Mouse (Mus musculus) heart, embryonic 12.5 days (tissue): ENCODE measurements at regions not wholly inside any gene's neighbourhood (a gene's known extent, or its start where the extent isn't known, plus 50 kb on each side); places are given as distances from the start of the nearest gene placed in this dataset.
A peak's percentile ranks its signal among the peaks of the same experiment; 100 is the strongest.
"Not testable (repeated sequence)": the region's sequence is repeated elsewhere in the genome, so short reads cannot be mapped to it uniquely, and the experiment has no call there.

Source experiments
- ATAC-seq: fragments of 200-750 bp; cut with Nextera tagmentation; 2 replicates; pipeline ENCODE4 v1.8.0; 2017; ENCODE audit warnings: moderate TSS enrichment, moderate library complexity; ENCODE audit not compliant: insufficient number of reproducible peaks, low FRiP score
- H3K27ac ChIP-seq: fragments of 300-500 bp; sonication (generic); 2 replicates; pipeline ENCODE4 v1.5.1; 2016; ENCODE audit warnings: mild to moderate bottlenecking, moderate library complexity; ENCODE audit not compliant: poor library complexity, severe bottlenecking
- H3K27me3 ChIP-seq: fragments of 300-500 bp; sonication (generic); replicated peaks from 2 replicates; pipeline ENCODE4 v1.6.1; 2016; ENCODE audit warnings: mild to moderate bottlenecking, moderate library complexity
- H3K36me3 ChIP-seq: fragments of 300-500 bp; sonication (generic); 2 replicates; pipeline ENCODE4 v1.6.1; 2016; ENCODE audit warnings: mild to moderate bottlenecking, moderate library complexity
- H3K4me1 ChIP-seq: fragments of 300-500 bp; sonication (generic); replicated peaks from 2 replicates; pipeline ENCODE4 v1.6.1; 2016; ENCODE audit warnings: mild to moderate bottlenecking
- H3K4me2 ChIP-seq: fragments of 300-500 bp; sonication (generic); 2 replicates; pipeline ENCODE4 v1.6.1; 2016; ENCODE audit warnings: mild to moderate bottlenecking, moderate library complexity
- H3K4me3 ChIP-seq: fragments of 300-500 bp; sonication (generic); 2 replicates; pipeline ENCODE4 v1.5.1; 2016; ENCODE audit warnings: mild to moderate bottlenecking
- H3K9ac ChIP-seq: fragments of 300-500 bp; sonication (generic); 2 replicates; pipeline ENCODE4 v1.6.1; 2016; ENCODE audit warnings: mild to moderate bottlenecking, moderate library complexity
- H3K9me3 ChIP-seq: fragments of 300-500 bp; sonication (generic); replicated peaks from 2 replicates; pipeline ENCODE4 v1.6.1; 2016; ENCODE audit warnings: mild to moderate bottlenecking, moderate library complexity
- WGBS: fragments of 180-500 bp; shearing (Covaris S2); methylation state at CpG from one replicate; pipeline ENCODE4 v1.1.7; 2016; 5-methylcytosine and 5-hydroxymethylcytosine counted together

DNA sequence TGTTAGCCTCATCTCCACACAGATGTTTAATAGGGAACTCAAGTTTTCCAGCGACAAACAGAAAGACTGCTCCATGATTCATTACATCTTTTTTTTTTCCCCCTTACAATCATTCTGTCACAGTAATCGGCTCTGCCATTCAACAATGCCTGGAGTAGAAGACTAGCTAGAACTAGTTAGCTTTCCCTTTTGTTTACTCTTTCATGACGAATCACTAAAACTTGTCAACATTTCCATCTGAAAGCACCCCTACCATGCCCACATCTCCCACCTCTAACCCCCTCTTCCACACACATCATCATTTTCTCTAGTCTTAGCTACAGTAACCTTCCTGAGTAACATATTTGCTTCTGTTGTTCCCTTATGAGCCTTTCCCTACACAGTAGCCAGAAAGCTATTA lies 78.6 kb upstream of the Creb5 start:
- no peak overlapping the region for H3K4me3 ChIP-seq
- WGBS = 66% methylated on average over 3 of the region's 3 CpGs
- H3K27ac ChIP-seq = no peak overlapping the region
- no peaks in the 10 kb centered on the region for H3K9me3 ChIP-seq
- H3K4me1 ChIP-seq = peaks cover 15% of the 10 kb centered on the region
- H3K9ac ChIP-seq = no peak overlapping the region
- ATAC-seq = no peak
- no peak overlapping the region for H3K4me2 ChIP-seq
- H3K27me3 ChIP-seq = 0 out of 2 replicates have a peak, but pooled peaks cover 6% of the 10 kb centered on the region
- no peaks in the 10 kb centered on the region for H3K36me3 ChIP-seq

DNA sequence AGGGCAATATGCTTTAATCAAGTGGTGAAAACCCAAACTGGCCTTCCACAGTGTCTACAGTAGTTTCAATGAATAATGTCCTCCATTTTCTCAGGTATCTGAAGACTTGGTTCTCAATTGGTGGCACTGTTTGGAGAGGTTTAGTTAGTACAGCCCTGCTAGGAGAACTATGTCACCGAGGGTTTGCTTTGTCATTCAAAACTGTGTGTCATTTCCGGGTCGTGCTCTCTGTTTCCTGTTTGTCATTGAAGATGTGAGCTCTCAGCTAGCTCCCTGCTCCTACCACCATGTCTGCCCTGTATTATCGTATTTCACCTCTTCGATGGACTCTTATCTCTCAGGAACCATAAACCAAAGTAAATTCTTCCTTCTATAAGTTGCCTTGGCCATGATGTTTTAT lies 79.3 kb upstream of the Creb5 start:
- ATAC-seq = no peak
- Histone ChIP-seq H3K9ac (no peak overlapping the region), H3K36me3 (no peaks in the 10 kb centered on the region), H3K27ac (no peak overlapping the region), H3K27me3 (0 out of 2 replicates have a peak, but pooled peaks cover 6% of the 10 kb centered on the region), H3K4me3 (no peak overlapping the region), H3K9me3 (no peaks in the 10 kb centered on the region), H3K4me2 (no peak overlapping the region), H3K4me1 (peaks cover 15% of the 10 kb centered on the region)
- WGBS = 60% methylated on average over 5 of the region's 5 CpGs

- ATAC-seq = no peak
- 51% methylated on average over 2 of the region's 2 CpGs for WGBS
- no peak overlapping the region for H3K4me2 ChIP-seq
- H3K9me3 ChIP-seq = no peaks in the 10 kb centered on the region
- H3K9ac ChIP-seq = no peak overlapping the region
- 0 out of 2 replicates have a peak, but pooled peaks cover 6% of the 10 kb centered on the region for H3K27me3 ChIP-seq
- H3K36me3 ChIP-seq = no peaks in the 10 kb centered on the region
- H3K27ac ChIP-seq = no peak overlapping the region
- H3K4me3 ChIP-seq = no peak overlapping the region
- H3K4me1 ChIP-seq = peaks cover 15% of the 10 kb centered on the region
Observed at GRCm38 (mm10) chr6:53207361-53207760, 79.7 kb upstream of the Creb5 start.

GRCm38 (mm10) chr6:53201281-53201956 lies 85.7 kb upstream of the Creb5 start:
- Histone ChIP-seq H3K9me3 (no peaks in the 10 kb centered on the region), H3K27me3 (0 out of 2 replicates have a peak, but pooled peaks cover 12% of the 10 kb centered on the region), H3K9ac (no peak overlapping the region), H3K4me3 (no peak overlapping the region), H3K4me1 (peaks cover 24% of the 10 kb centered on the region), H3K36me3 (no peaks in the 10 kb centered on the region), H3K27ac (no peak overlapping the region), H3K4me2 (no peak overlapping the region)
- no peak for ATAC-seq
- 15% methylated on average over 10 of the region's 10 CpGs for WGBS

DNA sequence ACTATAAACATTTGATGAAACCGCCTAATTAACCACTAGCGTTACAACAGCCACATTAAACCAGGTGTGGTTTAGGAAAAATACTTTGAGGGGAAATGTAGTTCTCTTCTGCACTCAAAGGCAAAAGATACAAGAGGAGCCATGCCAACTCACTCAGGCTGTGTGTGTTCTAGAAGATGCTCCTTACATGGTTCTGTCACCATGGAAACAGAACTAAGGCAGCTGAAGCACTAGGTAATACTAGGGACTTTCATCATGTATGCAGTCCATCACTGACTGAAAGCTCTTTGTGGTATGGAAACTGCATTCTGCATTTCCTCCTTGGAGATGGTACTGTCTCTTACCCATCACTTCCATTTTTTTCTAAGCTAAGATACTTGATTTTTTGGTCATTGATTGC lies 87.6 kb upstream of the Creb5 start:
- H3K9me3 ChIP-seq = no peaks in the 10 kb centered on the region
- H3K4me3 ChIP-seq = no peak overlapping the region
- H3K9ac ChIP-seq = no peak overlapping the region
- H3K4me1 ChIP-seq = peaks cover 19% of the 10 kb centered on the region
- 91% methylated on average over 2 of the region's 2 CpGs for WGBS
- 0 out of 2 replicates have a peak, but pooled peaks cover 12% of the 10 kb centered on the region for H3K27me3 ChIP-seq
- no peaks in the 10 kb centered on the region for H3K36me3 ChIP-seq
- ATAC-seq = no peak
- no peak overlapping the region for H3K4me2 ChIP-seq
- H3K27ac ChIP-seq = no peak overlapping the region

DNA sequence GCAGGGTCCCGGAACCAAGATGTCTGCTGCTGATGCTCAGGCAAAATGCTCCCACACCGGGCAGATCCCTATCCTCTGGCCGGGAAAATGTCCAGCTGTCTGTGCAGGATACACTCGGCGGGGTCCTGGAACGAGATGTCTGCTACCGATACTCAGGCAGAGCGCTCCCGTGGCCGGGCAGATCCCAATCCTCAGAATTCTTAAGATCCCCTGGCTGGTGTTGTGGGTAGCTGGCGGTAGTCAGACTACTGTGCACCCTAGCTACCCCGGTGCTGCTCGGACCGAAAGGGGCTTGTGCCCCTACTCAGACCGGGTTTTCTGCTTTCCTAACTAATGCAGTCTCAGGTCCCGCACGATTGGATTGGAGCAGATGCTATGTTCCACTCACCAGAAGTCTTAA lies 104.9 kb upstream of the Creb5 start:
- H3K9me3 ChIP-seq, H3K4me1 ChIP-seq, H3K9ac ChIP-seq, H3K27me3 ChIP-seq, H3K27ac ChIP-seq, ATAC-seq, H3K4me2 ChIP-seq, H3K4me3 ChIP-seq, H3K36me3 ChIP-seq: not testable (repeated sequence)
- WGBS = 88% methylated on average over 17 of the region's 17 CpGs

- no peaks in the 10 kb centered on the region for H3K27me3 ChIP-seq
- H3K36me3 ChIP-seq = no peaks in the 10 kb centered on the region
- H3K4me2 ChIP-seq = peak overlapping the region; percentile 63
- no peak for ATAC-seq
- no peak overlapping the region for H3K27ac ChIP-seq
- WGBS = 4% methylated on average over 10 of the region's 10 CpGs
- H3K4me1 ChIP-seq = no peaks in the 10 kb centered on the region
- no peaks in the 10 kb centered on the region for H3K9me3 ChIP-seq
- H3K9ac ChIP-seq = no peak overlapping the region; the same call in 1 of the 2 replicates
- H3K4me3 ChIP-seq = peak overlapping the region; percentile 39
Observed at GRCm38 (mm10) chr6:53164423-53164841, 96.0 kb upstream of the Jazf1 start.

- Histone ChIP-seq H3K4me1 (no peaks in the 10 kb centered on the region), H3K36me3 (no peaks in the 10 kb centered on the region), H3K9me3 (no peaks in the 10 kb centered on the region), H3K4me3 (no peak overlapping the region), H3K27me3 (no peaks in the 10 kb centered on the region), H3K9ac (no peak overlapping the region), H3K4me2 (no peak overlapping the region), H3K27ac (no peak overlapping the region)
- ATAC-seq = no peak
- WGBS = 81% methylated on average over 7 of the region's 7 CpGs
Observed at GRCm38 (mm10) chr6:53163091-53163490, 94.7 kb upstream of the Jazf1 start.

DNA sequence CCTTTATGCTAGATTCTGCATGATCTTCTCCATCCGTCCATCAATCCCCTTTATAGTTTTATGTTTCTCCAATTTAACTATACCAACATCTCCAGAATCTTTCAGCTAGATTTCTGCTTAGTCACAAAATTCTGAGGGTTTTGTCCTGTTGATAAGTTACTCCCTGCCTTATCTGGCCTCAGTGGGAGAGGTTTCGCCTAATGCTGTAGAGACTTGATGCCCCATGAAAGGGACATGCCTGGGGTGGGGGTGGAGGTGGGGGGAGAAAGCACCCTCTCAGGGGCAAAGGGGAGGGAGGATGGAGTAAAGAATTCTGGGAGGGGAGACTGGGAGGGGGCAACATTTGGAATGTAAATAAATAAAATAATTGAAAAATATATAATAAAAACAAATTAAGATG lies 93.2 kb upstream of the Jazf1 start:
- Histone ChIP-seq H3K36me3 (no peaks in the 10 kb centered on the region), H3K4me3 (no peak overlapping the region), H3K9ac (no peak overlapping the region), H3K9me3 (no peaks in the 10 kb centered on the region), H3K27me3 (no peaks in the 10 kb centered on the region), H3K4me2 (no peak overlapping the region), H3K4me1 (no peaks in the 10 kb centered on the region), H3K27ac (no peak overlapping the region)
- no peak for ATAC-seq
- WGBS = 51% methylated on average over 2 of the region's 2 CpGs

DNA sequence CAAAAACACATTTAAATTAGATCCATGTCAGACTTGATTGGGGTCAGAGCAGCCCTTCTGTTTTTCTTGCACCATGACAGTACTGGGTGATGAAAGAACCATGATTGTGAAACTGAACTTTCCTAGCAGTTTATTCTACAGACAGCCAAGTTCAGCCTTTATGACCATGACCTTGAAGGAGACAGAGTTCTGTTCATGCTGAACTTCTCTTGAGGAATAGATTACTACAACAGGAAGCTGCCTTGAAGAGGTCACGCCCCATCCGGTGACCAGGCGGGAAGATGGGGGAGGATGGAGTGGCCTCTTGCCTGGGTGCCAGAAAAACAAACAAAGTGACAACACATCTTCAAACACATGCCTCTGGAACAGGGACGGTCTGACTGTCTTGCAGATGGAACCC lies 86.2 kb upstream of the Jazf1 start:
- 49% methylated on average over 4 of the region's 4 CpGs for WGBS
- Histone ChIP-seq H3K9me3 (no peaks in the 10 kb centered on the region), H3K4me1 (peaks cover 7% of the 10 kb centered on the region; the same call in 1 of the 2 replicates), H3K27ac (no peak overlapping the region), H3K4me2 (no peak overlapping the region), H3K36me3 (no peaks in the 10 kb centered on the region), H3K4me3 (no peak overlapping the region), H3K27me3 (0 out of 2 replicates have a peak, but pooled peaks cover 3% of the 10 kb centered on the region), H3K9ac (no peak overlapping the region)
- ATAC-seq = no peak

DNA sequence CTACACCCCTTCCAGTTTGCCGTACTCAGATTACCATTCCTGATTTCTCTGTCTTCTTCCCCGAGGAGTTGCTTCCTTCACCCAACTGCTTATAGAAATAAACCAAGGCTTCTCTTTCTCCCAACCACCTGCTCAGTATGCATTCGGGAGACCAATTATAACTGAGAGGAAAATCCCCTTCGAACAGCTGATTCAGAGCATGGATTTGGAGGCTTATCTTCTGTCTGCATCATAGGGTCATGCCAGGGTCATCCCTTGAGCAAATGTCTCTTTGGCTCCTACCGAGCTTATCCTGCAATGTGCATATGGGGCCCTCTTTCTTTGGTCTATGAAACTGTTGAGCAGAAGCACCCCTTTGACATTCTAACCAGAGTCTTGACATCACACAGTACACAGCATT lies 79.0 kb upstream of the Jazf1 start:
- Histone ChIP-seq H3K9ac (no peak overlapping the region), H3K4me1 (peaks cover 5% of the 10 kb centered on the region; the same call in 1 of the 2 replicates), H3K4me3 (no peak overlapping the region), H3K4me2 (no peak overlapping the region), H3K27ac (no peak overlapping the region), H3K36me3 (no peaks in the 10 kb centered on the region), H3K27me3 (0 out of 2 replicates have a peak, but pooled peaks cover 3% of the 10 kb centered on the region), H3K9me3 (no peaks in the 10 kb centered on the region)
- WGBS = 40% methylated on average over 5 of the region's 5 CpGs
- ATAC-seq = no peak
